9 mouse cellular contexts compared by ENCODE assay signal in the genomic region with DNA sequence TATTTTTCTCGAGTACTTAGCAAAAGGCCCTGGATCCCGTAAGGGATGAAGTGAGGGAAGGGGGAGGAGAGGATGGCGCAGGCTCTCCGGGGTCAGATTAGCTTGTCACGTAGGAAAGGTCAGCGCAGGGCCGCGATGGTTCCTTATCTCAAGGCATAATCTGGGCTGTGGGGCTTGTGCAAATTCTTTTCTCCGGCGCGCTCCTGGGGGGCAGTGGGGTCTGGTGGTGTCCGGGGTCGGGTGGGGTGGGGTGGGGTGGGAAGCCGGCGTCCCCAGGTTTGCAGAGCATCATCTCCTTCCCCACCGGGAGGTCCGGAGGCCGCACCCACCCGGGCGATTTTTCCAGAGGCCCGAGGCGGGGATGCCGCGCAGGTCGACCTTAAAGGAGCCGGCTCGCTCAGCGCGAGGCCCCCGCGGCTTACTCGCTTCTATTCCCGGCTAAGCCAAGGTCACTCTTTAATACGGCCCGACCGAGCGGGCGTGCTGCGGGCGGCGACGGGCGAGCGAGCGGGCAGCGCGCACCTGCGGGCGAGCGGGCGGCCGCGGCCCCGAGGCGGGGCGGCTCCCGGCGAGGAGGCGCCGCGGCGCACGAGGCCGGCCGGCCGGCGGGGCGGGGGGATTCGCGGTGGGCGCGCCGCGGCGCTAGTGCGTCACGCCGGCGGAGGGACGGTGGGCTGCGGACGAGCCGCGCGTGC. TPM values are rescaled to one million over a fixed set of nuclear protein-coding genes. Genes with fewer than 3 reads are reported as not detected.
DNase-seq lines count a peak whose midpoint lies in the region; ATAC-seq and TF ChIP-seq lines count a peak whose summit lies in the region.
"Had no signal": no experiment of that assay in that cellular context is flagged by ENCODE, and none has a peak within 500 bp of the region (broad histone marks: within the 10 kb centered on the region; RNA-seq: fewer than 3 reads in every experiment).

No protein-coding gene starts in this region.

- no peaks in the 10 kb centered on the region for H3K36me3 ChIP-seq in kidney, embryonic 16.5 days (ENCODE audit: insufficient read depth, low read length)
- peaks cover 4% of the 10 kb centered on the region; the same call in 1 of the 2 replicates for H3K36me3 ChIP-seq in forebrain, embryonic 10.5 days (replicated peaks)
- no peaks in the 10 kb centered on the region for H3K36me3 ChIP-seq in intestine, embryonic 14.5 days (ENCODE audit: control insufficient read depth, insufficient read depth, low read length)
- no peaks in the 10 kb centered on the region for H3K36me3 ChIP-seq in midbrain, embryonic 10.5 days
- no peaks in the 10 kb centered on the region for H3K36me3 ChIP-seq in testis, adult 2 months (ENCODE audit: control insufficient read depth, insufficient read depth, low read length)

- under 1% methylated on average over 59 of the region's 85 CpGs for WGBS in kidney, embryonic 16.5 days
- WGBS in forebrain, embryonic 10.5 days: 1% methylated on average over 85 of the region's 85 CpGs
- under 1% methylated on average over 56 of the region's 85 CpGs for WGBS in intestine, embryonic 14.5 days
- WGBS in midbrain, embryonic 10.5 days: 5% methylated on average over 85 of the region's 85 CpGs

- H3K4me3 ChIP-seq in kidney, embryonic 16.5 days (ENCODE audit: low read length): peak overlapping the region; percentile 79
- peak overlapping the region; percentile 85 for H3K4me3 ChIP-seq in forebrain, embryonic 10.5 days
- H3K4me3 ChIP-seq in intestine, embryonic 14.5 days (ENCODE audit: low read depth, low read length): peak overlapping the region; percentile 76
- peak overlapping the region; percentile 89 for H3K4me3 ChIP-seq in midbrain, embryonic 10.5 days
- H3K4me3 ChIP-seq in testis, adult 2 months (ENCODE audit: control insufficient read depth, low read depth, low read length): peak overlapping the region; percentile 87

- no peaks in the 10 kb centered on the region for H3K9me3 ChIP-seq in kidney, embryonic 16.5 days (ENCODE audit: low read length)
- H3K9me3 ChIP-seq in forebrain, embryonic 10.5 days: no peaks in the 10 kb centered on the region
- H3K9me3 ChIP-seq in intestine, embryonic 14.5 days (ENCODE audit: control insufficient read depth, low read length): no peaks in the 10 kb centered on the region
- H3K9me3 ChIP-seq in midbrain, embryonic 10.5 days (replicated peaks): no peaks in the 10 kb centered on the region

- peak; percentile 75 for ATAC-seq in kidney, embryonic 16.5 days (ENCODE audit: low FRiP score, low TSS enrichment)
- ATAC-seq in intestine, embryonic 14.5 days (replicated peaks; ENCODE audit: low FRiP score, low TSS enrichment, low read depth): peak; percentile 77

- TF ChIP-seq CTCF in testis, adult 2 months (IDR thresholded peaks at IDR 0.05; ENCODE audit: control insufficient read depth, insufficient read depth, insufficient replicate concordance, low read depth, low read length): no peak

- peak overlapping the region; percentile 76 for H3K9ac ChIP-seq in kidney, embryonic 16.5 days (replicated peaks; ENCODE audit: low read length)
- peak overlapping the region; percentile 64 for H3K9ac ChIP-seq in intestine, embryonic 14.5 days (ENCODE audit: low read length)

- no peak for DNase-seq in kidney, adult 8-10 months
- DNase-seq in adrenal gland, postnatal 36 days: peak; percentile 28
- peak; percentile 67 for DNase-seq in forebrain, embryonic 10.5 days (ENCODE audit: extremely low spot score, low spot score)
- peak; percentile 78 for DNase-seq in intestine, embryonic 14.5 days (ENCODE audit: low spot score)
- peak; percentile 70 for DNase-seq in midbrain, embryonic 10.5 days (ENCODE audit: low spot score)
- no peak for DNase-seq in lung, postnatal 14 days

- no peak overlapping the region for H3K27ac ChIP-seq in kidney, embryonic 16.5 days (ENCODE audit: low read length)
- H3K27ac ChIP-seq in forebrain, embryonic 10.5 days: peak overlapping the region; percentile 95
- no peak overlapping the region; the same call in 1 of the 2 replicates for H3K27ac ChIP-seq in intestine, embryonic 14.5 days (ENCODE audit: low read depth)
- H3K27ac ChIP-seq in midbrain, embryonic 10.5 days (replicated peaks): peak overlapping the region; percentile 93
- peak overlapping the region; percentile 58 for H3K27ac ChIP-seq in testis, adult 2 months (ENCODE audit: control insufficient read depth, insufficient read depth, low read depth, low read length)
- H3K27ac ChIP-seq: macrophage had no signal

- peak overlapping the region; percentile 99 for H3K4me2 ChIP-seq in kidney, embryonic 16.5 days (replicated peaks; ENCODE audit: low read depth, low read length)
- peak overlapping the region; percentile 94 for H3K4me2 ChIP-seq in intestine, embryonic 14.5 days (ENCODE audit: low read length)

- TF ChIP-seq POLR2A in testis, adult 2 months (IDR thresholded peaks at IDR 0.05; ENCODE audit: control insufficient read depth, low read depth, low read length): no peak

- peaks cover 22% of the 10 kb centered on the region; the same call in 1 of the 2 replicates for H3K27me3 ChIP-seq in kidney, embryonic 16.5 days (ENCODE audit: insufficient read depth, low read length)
- peaks cover 50% of the 10 kb centered on the region for H3K27me3 ChIP-seq in forebrain, embryonic 10.5 days (ENCODE audit: poor library complexity, severe bottlenecking)
- H3K27me3 ChIP-seq in intestine, embryonic 14.5 days (replicated peaks; ENCODE audit: control insufficient read depth, insufficient read depth, low read length): peaks cover 16% of the 10 kb centered on the region; the same call in 1 of the 2 replicates
- peaks cover 46% of the 10 kb centered on the region for H3K27me3 ChIP-seq in midbrain, embryonic 10.5 days (ENCODE audit: low read depth, poor library complexity, severe bottlenecking)
- no peaks in the 10 kb centered on the region for H3K27me3 ChIP-seq in testis, adult 2 months (ENCODE audit: control insufficient read depth, insufficient read depth, low read length)

- 0 out of 2 replicates have a peak, but pooled peaks cover 3% of the 10 kb centered on the region for H3K4me1 ChIP-seq in kidney, embryonic 16.5 days (ENCODE audit: insufficient read depth, low read length)
- peaks cover 42% of the 10 kb centered on the region for H3K4me1 ChIP-seq in forebrain, embryonic 10.5 days
- H3K4me1 ChIP-seq in intestine, embryonic 14.5 days (replicated peaks; ENCODE audit: control insufficient read depth, insufficient read depth, low read length): 0 out of 2 replicates have a peak, but pooled peaks cover 4% of the 10 kb centered on the region
- H3K4me1 ChIP-seq in midbrain, embryonic 10.5 days: peaks cover 42% of the 10 kb centered on the region
- H3K4me1 ChIP-seq in testis, adult 2 months (ENCODE audit: control insufficient read depth, insufficient read depth, low read length): no peaks in the 10 kb centered on the region

RNA-seq across cellular contexts. Expression of a gene that starts 4.0 kb away (rescaled TPM):
- polyA plus RNA-seq in kidney, embryonic 16.5 days (2015; fragmentation: Nextera tagmentation; extraction: Ambion mirVana): 2.3 and 2.4 TPM in 2 replicates
- total RNA-seq in adrenal gland, postnatal 36 days (2021): 10 to 100 TPM in 1 of 2 experiments, 1 to 10 TPM in 1; 1.8 to 14.0 TPM
- 11.3 and 12.2 TPM in 2 replicates for polyA plus RNA-seq in forebrain, embryonic 10.5 days (2016; fragmentation: Nextera tagmentation; extraction: Ambion mirVana)
- 5.5 and 7.0 TPM in 2 replicates for polyA plus RNA-seq in intestine, embryonic 14.5 days (2014; fragmentation: Nextera tagmentation; extraction: Ambion mirVana)
- 9.5 and 10.6 TPM in 2 replicates for polyA plus RNA-seq in midbrain, embryonic 10.5 days (2016; fragmentation: Nextera tagmentation; extraction: Ambion mirVana)
- 4.1 and 4.4 TPM in 2 replicates for polyA plus RNA-seq in testis, adult 2 months (2012; rRNA removed)

RNA-seq across cellular contexts. Expression of a gene that starts 28.0 kb away (rescaled TPM):
- polyA plus RNA-seq in kidney, embryonic 16.5 days (2015; fragmentation: Nextera tagmentation; extraction: Ambion mirVana): 3.4 and 11.4 TPM in 2 replicates
- total RNA-seq in adrenal gland, postnatal 36 days (2021): 10 to 100 TPM in 1 of 2 experiments, 1 to 10 TPM in 1; 1.1 to 10.4 TPM
- polyA plus RNA-seq in forebrain, embryonic 10.5 days (2016; fragmentation: Nextera tagmentation; extraction: Ambion mirVana): 0.37 and 1.7 TPM in 2 replicates
- 3.7 and 5.9 TPM in 2 replicates for polyA plus RNA-seq in intestine, embryonic 14.5 days (2014; fragmentation: Nextera tagmentation; extraction: Ambion mirVana)
- polyA plus RNA-seq in midbrain, embryonic 10.5 days (2016; fragmentation: Nextera tagmentation; extraction: Ambion mirVana): 1.3 and 1.8 TPM in 2 replicates
- polyA plus RNA-seq in testis, adult 2 months (2012; rRNA removed): not detected in 2 replicates

RNA-seq across cellular contexts. Expression of a gene that starts 36.9 kb away (rescaled TPM):
- polyA plus RNA-seq in kidney, embryonic 16.5 days (2015; fragmentation: Nextera tagmentation; extraction: Ambion mirVana): not detected in 2 replicates
- not detected for total RNA-seq in adrenal gland, postnatal 36 days (2021)
- polyA plus RNA-seq in forebrain, embryonic 10.5 days (2016; fragmentation: Nextera tagmentation; extraction: Ambion mirVana): not detected in 2 replicates
- polyA plus RNA-seq in intestine, embryonic 14.5 days (2014; fragmentation: Nextera tagmentation; extraction: Ambion mirVana): not detected in 2 replicates
- polyA plus RNA-seq in midbrain, embryonic 10.5 days (2016; fragmentation: Nextera tagmentation; extraction: Ambion mirVana): not detected in 2 replicates
- polyA plus RNA-seq in testis, adult 2 months (2012; rRNA removed): 2,075 and 2,753 TPM in 2 replicates
- polyA plus RNA-seq: macrophage had no signal

Comparison
In these comparisons a context has a peak if more than half of its experiments do, and no peak if none do; other contexts are left out.
1. H3K27ac ChIP-seq: peak in forebrain, embryonic 10.5 days (single experiment), midbrain, embryonic 10.5 days (single experiment) and testis, adult 2 months (single experiment); none in kidney, embryonic 16.5 days (single experiment) and intestine, embryonic 14.5 days (single experiment).
2. DNase-seq: peak in adrenal gland, postnatal 36 days (2 of 2), forebrain, embryonic 10.5 days (single experiment), intestine, embryonic 14.5 days (single experiment) and midbrain, embryonic 10.5 days (single experiment); none in kidney, adult 8-10 months (0 of 2) and lung, postnatal 14 days (single experiment).
3. RNA of a gene that starts 36.9 kb away (polyA plus RNA-seq): 2,075 to 2,753 TPM in testis, adult 2 months; not detected in kidney, embryonic 16.5 days, not detected in forebrain, embryonic 10.5 days, not detected in intestine, embryonic 14.5 days and not detected in midbrain, embryonic 10.5 days; every median in the first group is over 1,000 times any median in the second.
4. Peak in every context shown above with its lines, with median percentiles within 50 percentile points of each other: H3K4me3 ChIP-seq.